Mouse (Mus musculus) forebrain, embryonic 10.5 days (tissue): ENCODE results near the gene Xab2. TPM values are rescaled to one million over a fixed set of nuclear protein-coding genes. Genes with fewer than 3 reads are reported as not detected.

Experiments
- DNase-seq: peaks from one replicate; pipeline ENCODE4 v3.0.0-alpha.2; 2017; ENCODE audit warnings: low spot score; ENCODE audit errors: extremely low spot score
- H3K27ac ChIP-seq: fragments of 300-500 bp; sonication (generic); 2 replicates; pipeline ENCODE4 v1.5.1; 2016; ENCODE audit warnings: mild to moderate bottlenecking
- H3K27me3 ChIP-seq: fragments of 300-500 bp; sonication (generic); 2 replicates; pipeline ENCODE4 v1.6.1; 2016; ENCODE audit warnings: mild to moderate bottlenecking; ENCODE audit not compliant: poor library complexity, severe bottlenecking
- H3K36me3 ChIP-seq: fragments of 300-500 bp; sonication (generic); replicated peaks from 2 replicates; pipeline ENCODE4 v1.6.1; 2016; ENCODE audit warnings: mild to moderate bottlenecking, moderate library complexity
- H3K4me1 ChIP-seq: fragments of 300-500 bp; sonication (generic); 2 replicates; pipeline ENCODE4 v1.6.1; 2016
- H3K4me3 ChIP-seq: fragments of 300-500 bp; sonication (generic); 2 replicates; pipeline ENCODE4 v1.5.1; 2016; ENCODE audit warnings: mild to moderate bottlenecking, moderate library complexity
- H3K9me3 ChIP-seq: fragments of 300-500 bp; sonication (generic); 2 replicates; pipeline ENCODE4 v1.6.1; 2016; ENCODE audit warnings: mild to moderate bottlenecking, moderate library complexity
- WGBS: fragments of 180-500 bp; shearing (Covaris S2); methylation state at CpG from one replicate; pipeline ENCODE4 v1.1.7; 2016; 5-methylcytosine and 5-hydroxymethylcytosine counted together
- polyA plus RNA-seq: library from polyadenylated mRNA; unstranded; fragments of >200 nt; fragmentation: Nextera tagmentation; extraction: Ambion mirVana; gene quantifications from 2 replicates; pipeline ENCODE4 v1.2.1, GENCODE M21; 2016

Xab2 gene
- 76.9 and 79.5 TPM in 2 replicates for polyA plus RNA-seq

- Histone ChIP-seq H3K9me3 (no peaks in the 10 kb centered on the region), H3K27me3 (no peaks in the 10 kb centered on the region), H3K4me3 (peak within 1 kb of the TSS; percentile 86), H3K36me3 (peaks cover 26% of the 10 kb centered on the region), H3K4me1 (peaks cover 20% of the 10 kb centered on the region), H3K27ac (peak within 1 kb of the TSS; percentile 82)
- under 1% methylated on average over 37 of the region's 37 CpGs for WGBS
- peak; percentile 100 for DNase-seq
These were observed at the start of gene Xab2, which contains the start of gene Pet100 for GRCm38 (mm10) chr8:3621199-3621970. TSS of gene Xab2 (minus strand) at chr8:3621316. TSS of gene Pet100 (plus strand) at chr8:3621548.

GRCm38 (mm10) chr8:3670388-3670787, 49.3 kb upstream of the Xab2 start:
- WGBS: 77% methylated on average over 2 of the region's 2 CpGs
- Histone ChIP-seq H3K4me1 (peaks cover 14% of the 10 kb centered on the region), H3K27me3 (no peaks in the 10 kb centered on the region), H3K9me3 (no peaks in the 10 kb centered on the region), H3K36me3 (no peaks in the 10 kb centered on the region), H3K4me3 (no peak overlapping the region), H3K27ac (no peak overlapping the region)
- no peak for DNase-seq

- Histone ChIP-seq H3K9me3 (no peaks in the 10 kb centered on the region), H3K4me1 (no peaks in the 10 kb centered on the region), H3K36me3 (no peaks in the 10 kb centered on the region), H3K27me3 (no peaks in the 10 kb centered on the region), H3K4me3 (no peak within 1 kb of the TSS), H3K27ac (no peak within 1 kb of the TSS)
- 83% methylated on average over 6 of the region's 6 CpGs for WGBS
- no peak for DNase-seq
These were observed 44.4 kb upstream of the Xab2 start, which contains the start of gene Mcemp1 for GRCm38 (mm10) chr8:3665507-3665906. TSS of gene Mcemp1 (plus strand) at chr8:3665754.

GRCm38 (mm10) chr8:3664405-3664804, 43.3 kb upstream of the Xab2 start:
- Histone ChIP-seq H3K27me3 (no peaks in the 10 kb centered on the region), H3K27ac (no peak overlapping the region), H3K4me3 (no peak overlapping the region), H3K4me1 (no peaks in the 10 kb centered on the region), H3K9me3 (no peaks in the 10 kb centered on the region), H3K36me3 (no peaks in the 10 kb centered on the region)
- 71% methylated on average over 5 of the region's 5 CpGs for WGBS
- no peak for DNase-seq

GRCm38 (mm10) chr8:3660889-3661288, 39.8 kb upstream of the Xab2 start:
- Histone ChIP-seq H3K27me3 (no peaks in the 10 kb centered on the region), H3K4me3 (no peak overlapping the region), H3K9me3 (no peaks in the 10 kb centered on the region), H3K36me3 (no peaks in the 10 kb centered on the region), H3K4me1 (peaks cover 11% of the 10 kb centered on the region), H3K27ac (no peak overlapping the region)
- 89% methylated on average over 8 of the region's 8 CpGs for WGBS
- DNase-seq: no peak

- WGBS: 26% methylated on average over 7 of the region's 7 CpGs
- no peaks in the 10 kb centered on the region for H3K27me3 ChIP-seq
- no peaks in the 10 kb centered on the region for H3K9me3 ChIP-seq
- H3K27ac ChIP-seq: peak overlapping the region; percentile 54
- H3K36me3 ChIP-seq: no peaks in the 10 kb centered on the region
- DNase-seq: peak; percentile 39
- H3K4me3 ChIP-seq: peak overlapping the region; percentile 32
- peaks cover 11% of the 10 kb centered on the region for H3K4me1 ChIP-seq
These were observed 35.7 kb upstream of the Xab2 start for GRCm38 (mm10) chr8:3656725-3657381.

- no peak for DNase-seq
- Histone ChIP-seq H3K9me3 (no peaks in the 10 kb centered on the region), H3K27ac (no peak within 1 kb of the TSS), H3K36me3 (no peaks in the 10 kb centered on the region), H3K4me1 (peaks cover 11% of the 10 kb centered on the region), H3K27me3 (no peaks in the 10 kb centered on the region), H3K4me3 (no peak within 1 kb of the TSS)
- WGBS: 77% methylated on average over 3 of the region's 3 CpGs
These were observed 34.4 kb upstream of the Xab2 start, which contains the start of gene Retn for GRCm38 (mm10) chr8:3655526-3655925. TSS of gene Retn (plus strand) at chr8:3655770.

- DNase-seq: no peak
- Histone ChIP-seq H3K4me3 (no peak overlapping the region), H3K9me3 (no peaks in the 10 kb centered on the region), H3K27ac (no peak overlapping the region), H3K27me3 (no peaks in the 10 kb centered on the region), H3K36me3 (no peaks in the 10 kb centered on the region), H3K4me1 (peaks cover 11% of the 10 kb centered on the region)
- 76% methylated on average over 11 of the region's 11 CpGs for WGBS
These were observed 33.8 kb upstream of the Xab2 start for GRCm38 (mm10) chr8:3654726-3655508.

- 70% methylated on average over 3 of the region's 3 CpGs for WGBS
- peaks cover 11% of the 10 kb centered on the region for H3K4me1 ChIP-seq
- H3K27ac ChIP-seq: no peak overlapping the region
- H3K36me3 ChIP-seq: no peaks in the 10 kb centered on the region
- no peaks in the 10 kb centered on the region for H3K27me3 ChIP-seq
- DNase-seq: no peak
- H3K9me3 ChIP-seq: no peaks in the 10 kb centered on the region
- no peak overlapping the region for H3K4me3 ChIP-seq
These were observed 31.7 kb upstream of the Xab2 start for GRCm38 (mm10) chr8:3652845-3653244.

- no peak overlapping the region for H3K27ac ChIP-seq
- WGBS: 30% methylated on average over 1 of the region's 1 CpGs
- no peak for DNase-seq
- H3K36me3 ChIP-seq: no peaks in the 10 kb centered on the region
- no peak overlapping the region for H3K4me3 ChIP-seq
- no peaks in the 10 kb centered on the region for H3K9me3 ChIP-seq
- H3K27me3 ChIP-seq: no peaks in the 10 kb centered on the region
- no peaks in the 10 kb centered on the region; the same call in 1 of the 2 replicates for H3K4me1 ChIP-seq
These were observed 27.9 kb upstream of the Xab2 start for GRCm38 (mm10) chr8:3648990-3649389.

- 65% methylated on average over 2 of the region's 2 CpGs for WGBS
These were observed 27.2 kb upstream of the Xab2 start for GRCm38 (mm10) chr8:3648268-3648667.

GRCm38 (mm10) chr8:3647561-3647960, 26.4 kb upstream of the Xab2 start:
- H3K9me3 ChIP-seq: no peaks in the 10 kb centered on the region
- H3K36me3 ChIP-seq: no peaks in the 10 kb centered on the region
- no peak overlapping the region for H3K4me3 ChIP-seq
- no peaks in the 10 kb centered on the region; the same call in 1 of the 2 replicates for H3K4me1 ChIP-seq
- no peaks in the 10 kb centered on the region for H3K27me3 ChIP-seq
- WGBS: 81% methylated on average over 4 of the region's 4 CpGs
- H3K27ac ChIP-seq: no peak overlapping the region
- DNase-seq: no peak

More at GRCm38 (mm10) chr8:3648268-3648667, 27.2 kb upstream of the Xab2 start:
- DNase-seq: no peak
- no peaks in the 10 kb centered on the region; the same call in 1 of the 2 replicates for H3K4me1 ChIP-seq
- H3K27me3 ChIP-seq: no peaks in the 10 kb centered on the region
- no peaks in the 10 kb centered on the region for H3K36me3 ChIP-seq
- H3K4me3 ChIP-seq: no peak overlapping the region
- H3K27ac ChIP-seq: no peak overlapping the region
- H3K9me3 ChIP-seq: no peaks in the 10 kb centered on the region
